Mouse (Mus musculus) heart, postnatal 0 days (tissue): ENCODE results near the gene Tigit. TPM values are rescaled to one million over a fixed set of nuclear protein-coding genes. Genes with fewer than 3 reads are reported as not detected.

ENCODE experiments used
- ATAC-seq: fragments of 200-750 bp; cut with Nextera tagmentation; 2 replicates; pipeline ENCODE4 v1.8.0; 2017; ENCODE audit warnings: low read depth, moderate number of reproducible peaks, moderate library complexity; ENCODE audit not compliant: insufficient read depth
- DNase-seq: peaks from one replicate; pipeline ENCODE4 v3.0.0-alpha.2; 2016; ENCODE audit warnings: low spot score
- H3K27ac ChIP-seq: fragments of 300-500 bp; sonication (generic); 2 replicates; pipeline ENCODE4 v1.5.1; 2014; ENCODE audit warnings: low read depth, mild to moderate bottlenecking
- H3K27me3 ChIP-seq: fragments of 300-500 bp; sonication (generic); 2 replicates; pipeline ENCODE4 v1.6.1; 2014; ENCODE audit warnings: low read length, mixed read lengths; ENCODE audit not compliant: control insufficient read depth, insufficient read depth
- H3K36me3 ChIP-seq: fragments of 300-500 bp; sonication (generic); replicated peaks from 2 replicates; pipeline ENCODE4 v1.6.1; 2014; ENCODE audit warnings: low read length, mixed read lengths; ENCODE audit not compliant: control insufficient read depth, insufficient read depth
- H3K4me1 ChIP-seq: fragments of 300-500 bp; sonication (generic); 2 replicates; pipeline ENCODE4 v1.6.1; 2014; ENCODE audit warnings: antibody characterized with exemption; ENCODE audit not compliant: control insufficient read depth, insufficient read depth
- H3K4me2 ChIP-seq: fragments of 300-500 bp; sonication (generic); 2 replicates; pipeline ENCODE4 v1.6.1; 2014; ENCODE audit warnings: low read depth, mild to moderate bottlenecking, low read length, moderate library complexity
- H3K4me3 ChIP-seq: fragments of 300-500 bp; sonication (generic); 2 replicates; pipeline ENCODE4 v1.5.1; 2014; ENCODE audit warnings: low read depth, low read length
- H3K9ac ChIP-seq: fragments of 300-500 bp; sonication (generic); replicated peaks from 2 replicates; pipeline ENCODE4 v1.6.1; 2014; ENCODE audit warnings: low read depth, low read length, mixed read lengths
- H3K9me3 ChIP-seq: fragments of 300-500 bp; sonication (generic); replicated peaks from 2 replicates; pipeline ENCODE4 v1.6.1; 2016; ENCODE audit warnings: low read length; ENCODE audit not compliant: control insufficient read depth
- CTCF ChIP-seq: IDR thresholded peaks from 2 replicates; pipeline ENCODE4 v1.5.1; 2016; ENCODE audit warnings: antibody characterized with exemption, control low read depth, low read depth
- EP300 ChIP-seq: IDR thresholded peaks from 2 replicates; pipeline ENCODE4 v1.6.1; 2016; ENCODE audit warnings: antibody characterized with exemption, low read depth
- WGBS: fragments of 180-500 bp; shearing (Covaris S2); extraction: QIAGEN DNeasy Blood & Tissue Kit; methylation state at CpG from one replicate; pipeline ENCODE4 v1.1.7; 2014; 5-methylcytosine and 5-hydroxymethylcytosine counted together
- microRNA counts: library from miRNA; unstranded; fragments of <30 nt; microRNA quantifications from one replicate; lab custom pipeline; 2015
- microRNA-seq: library from miRNA; unstranded; fragments of <30 nt; microRNA quantifications from one replicate; pipeline ENCODE4, GENCODE M21; 2016
- polyA plus RNA-seq: library from polyadenylated mRNA; unstranded; fragments of >200 nt; fragmentation: Nextera tagmentation; extraction: Ambion mirVana; gene quantifications from 2 replicates; pipeline ENCODE4 v1.2.1, GENCODE M21; 2015
- total RNA-seq: library from RNA; depleted of rRNA; stranded (reverse); fragments of >200 nt; gene quantifications from 2 replicates; pipeline ENCODE4 v1.2.3, GENCODE M21; 2014; ENCODE audit warnings: low replicate concordance; rRNA removed

Gene Tigit
- total and polyA plus RNA-seq, 2 experiments from 2014 or later = not detected

DNA sequence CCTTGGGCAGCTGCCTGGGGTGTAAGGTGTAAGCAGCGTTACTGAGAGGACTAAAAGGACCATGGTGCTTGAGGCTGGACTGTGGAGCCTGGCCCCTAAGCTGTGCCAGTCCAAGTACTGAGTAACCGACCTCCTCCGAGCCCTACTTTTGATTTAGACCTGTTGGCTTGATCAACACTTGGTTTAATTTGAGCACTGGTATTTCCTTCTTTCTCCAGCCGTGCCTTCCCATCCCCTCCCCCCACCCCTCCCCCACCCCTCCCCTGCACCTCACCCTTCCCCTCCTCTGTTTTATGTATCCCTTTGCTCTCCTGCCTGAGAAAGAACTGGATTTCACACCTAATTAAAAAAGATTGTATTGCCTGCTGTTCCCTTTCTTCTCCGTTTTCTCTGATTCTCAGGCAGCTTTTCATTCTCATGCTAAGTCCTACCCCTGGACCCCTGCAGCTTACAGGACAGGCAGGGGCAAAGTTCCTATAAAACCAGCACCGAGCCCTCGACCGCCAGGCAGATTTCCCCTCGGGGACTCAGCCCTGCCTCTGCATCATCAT lies 60.3 kb downstream of the Tigit start:
- Histone ChIP-seq H3K9me3 (no peaks in the 10 kb centered on the region), H3K27ac (no peak overlapping the region), H3K27me3 (no peaks in the 10 kb centered on the region), H3K36me3 (0 out of 2 replicates have a peak, but pooled peaks cover 7% of the 10 kb centered on the region), H3K9ac (no peak overlapping the region), H3K4me2 (no peak overlapping the region), H3K4me1 (no peaks in the 10 kb centered on the region), H3K4me3 (no peak overlapping the region)
- ATAC-seq = no peak
- WGBS = 36% methylated on average over 9 of the region's 9 CpGs
- DNase-seq = no peak
- TF ChIP-seq CTCF (no peak), EP300 (no peak)

DNA sequence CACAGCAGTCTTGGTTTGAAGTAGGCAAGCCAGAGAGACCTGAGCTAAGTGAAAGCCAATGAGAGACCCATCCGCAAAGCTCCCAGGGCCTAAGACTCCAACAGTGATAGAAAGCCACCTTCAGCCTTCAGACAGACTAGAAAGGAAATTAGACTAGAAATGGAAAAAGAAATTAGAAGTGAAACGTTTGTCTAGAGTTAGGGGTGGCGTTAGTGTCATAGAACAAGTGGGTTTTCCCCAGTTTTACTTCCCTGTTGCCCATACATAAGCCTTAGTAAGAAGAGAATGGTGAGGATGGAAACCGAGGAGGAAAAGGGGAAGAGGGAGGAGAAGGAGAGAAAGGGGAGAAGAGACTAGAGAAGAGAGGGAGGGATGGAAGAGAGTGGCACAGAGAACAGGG lies 61.4 kb downstream of the Tigit start:
- Histone ChIP-seq H3K4me2 (no peak overlapping the region), H3K27me3 (no peaks in the 10 kb centered on the region), H3K9ac (no peak overlapping the region), H3K4me1 (no peaks in the 10 kb centered on the region), H3K4me3 (no peak overlapping the region), H3K9me3 (no peaks in the 10 kb centered on the region), H3K36me3 (0 out of 2 replicates have a peak, but pooled peaks cover 4% of the 10 kb centered on the region), H3K27ac (no peak overlapping the region)
- 83% methylated on average over 4 of the region's 4 CpGs for WGBS
- TF ChIP-seq CTCF (no peak), EP300 (no peak)
- ATAC-seq = no peak
- DNase-seq = no peak

GRCm38 (mm10) chr16:43599707-43600106 lies 64.2 kb downstream of the Tigit start:
- TF ChIP-seq CTCF (no peak), EP300 (no peak)
- Histone ChIP-seq H3K9ac (no peak overlapping the region), H3K4me1 (no peaks in the 10 kb centered on the region), H3K9me3 (no peaks in the 10 kb centered on the region), H3K27ac (no peak overlapping the region), H3K4me2 (no peak overlapping the region), H3K27me3 (no peaks in the 10 kb centered on the region), H3K36me3 (no peaks in the 10 kb centered on the region), H3K4me3 (no peak overlapping the region)
- 80% methylated on average over 2 of the region's 2 CpGs for WGBS
- no peak for DNase-seq
- ATAC-seq = no peak

MicroRNAs within 50 kb of the gene (microRNA counts, 519-probe panel; counts per million panel counts)
- microRNA mmu-miR-568 (lab: Ali Mortazavi, UCI) = not detected

Small RNA genes within 50 kb of the gene (microRNA-seq; reads per million reads assigned to microRNA genes)
- not detected for gene Mir568

Other genes with a start within 250 kb of the Tigit start
- 0.46 TPM in 1 of 2 replicates, not detected in the other for gene Drd3, start 89.9 kb upstream of the Tigit start, total RNA-seq
- gene Drd3, start 89.9 kb upstream of the Tigit start, polyA plus RNA-seq = not detected in 2 replicates
- 0.04 TPM in 1 of 2 replicates, not detected in the other for gene Ccdc191, start 225.7 kb upstream of the Tigit start, total RNA-seq
- 5.8 and 7.8 TPM in 2 replicates for gene Ccdc191, start 225.7 kb upstream of the Tigit start, polyA plus RNA-seq